Mouse (Mus musculus): ENCODE measurements around the gene Lyl1. TPM values are rescaled to one million over a fixed set of nuclear protein-coding genes. Genes with fewer than 3 reads are reported as not detected.

Lyl1 gene
- polyA plus RNA-seq, 1 experiment from 2014 or later: 5.1 TPM

- Histone ChIP-seq H3K4me3 (ENCODE audit: low read depth, low read length) (no peak overlapping the region), H3K4me1 (ENCODE audit: control insufficient read depth, insufficient read depth, low read length) (peaks cover 15% of the 10 kb centered on the region), H3K4me2 (no peak overlapping the region), H3K9ac (ENCODE audit: low read length) (peak overlapping the region; percentile 2; the same call in 1 of the 2 replicates), H3K36me3 (ENCODE audit: control insufficient read depth, insufficient read depth, low read length) (no peaks in the 10 kb centered on the region), H3K27me3 (ENCODE audit: control insufficient read depth, insufficient read depth, low read length) (peaks cover 46% of the 10 kb centered on the region), H3K27ac (ENCODE audit: low read depth, low read length) (no peak overlapping the region), H3K9me3 (ENCODE audit: control insufficient read depth, low read length) (no peaks in the 10 kb centered on the region)
- DNase-seq (ENCODE audit: low spot score, missing footprints): no peak
- ATAC-seq (ENCODE audit: low FRiP score): no peak
- 70% methylated on average over 6 of the region's 6 CpGs for WGBS
Measured at GRCm38 (mm10) chr8:84722530-84722849, 21.2 kb downstream of the Lyl1 start.

GRCm38 (mm10) chr8:84722850-84723570, 21.8 kb downstream of the Lyl1 start, which contains the start of gene G430095P16Rik:
G430095P16Rik (plus strand) TSS chr8:84723007.
- peaks cover 16% of the 10 kb centered on the region for H3K4me1 ChIP-seq (ENCODE audit: control insufficient read depth, insufficient read depth, low read length)
- 26% methylated on average over 10 of the region's 10 CpGs for WGBS
- ATAC-seq (ENCODE audit: low FRiP score) (peak; percentile 67), DNase-seq (ENCODE audit: low spot score, missing footprints) (no peak)
- H3K4me2 ChIP-seq: peak within 1 kb of the TSS; percentile 0
- peak within 1 kb of the TSS; percentile 2; the same call in 1 of the 2 replicates for H3K9ac ChIP-seq (ENCODE audit: low read length)
- no peak within 1 kb of the TSS for H3K4me3 ChIP-seq (ENCODE audit: low read depth, low read length)
- H3K36me3 ChIP-seq (ENCODE audit: control insufficient read depth, insufficient read depth, low read length): no peaks in the 10 kb centered on the region
- no peaks in the 10 kb centered on the region for H3K9me3 ChIP-seq (ENCODE audit: control insufficient read depth, low read length)
- peaks cover 42% of the 10 kb centered on the region for H3K27me3 ChIP-seq (ENCODE audit: control insufficient read depth, insufficient read depth, low read length)
- 0 out of 2 replicates have a peak within 1 kb of the TSS, but pooled peaks have one; percentile 15 for H3K27ac ChIP-seq (ENCODE audit: low read depth, low read length)

GRCm38 (mm10) chr8:84723571-84723900, 22.3 kb downstream of the Lyl1 start:
- Histone ChIP-seq H3K27ac (ENCODE audit: low read depth, low read length) (no peak overlapping the region), H3K4me2 (peak overlapping the region; percentile 0), H3K9ac (ENCODE audit: low read length) (no peak overlapping the region), H3K4me1 (ENCODE audit: control insufficient read depth, insufficient read depth, low read length) (peaks cover 18% of the 10 kb centered on the region), H3K27me3 (ENCODE audit: control insufficient read depth, insufficient read depth, low read length) (peaks cover 40% of the 10 kb centered on the region), H3K4me3 (ENCODE audit: low read depth, low read length) (no peak overlapping the region), H3K9me3 (ENCODE audit: control insufficient read depth, low read length) (no peaks in the 10 kb centered on the region), H3K36me3 (ENCODE audit: control insufficient read depth, insufficient read depth, low read length) (no peaks in the 10 kb centered on the region)
- ATAC-seq (ENCODE audit: low FRiP score) (no peak), DNase-seq (ENCODE audit: low spot score, missing footprints) (no peak)
- 19% methylated on average over 7 of the region's 7 CpGs for WGBS

GRCm38 (mm10) chr8:84724683-84725082, 23.4 kb downstream of the Lyl1 start:
- Histone ChIP-seq H3K9ac (ENCODE audit: low read length) (0 out of 2 replicates have a peak overlapping the region, but pooled peaks have one; percentile 37), H3K4me3 (ENCODE audit: low read depth, low read length) (no peak overlapping the region), H3K27me3 (ENCODE audit: control insufficient read depth, insufficient read depth, low read length) (peaks cover 35% of the 10 kb centered on the region), H3K36me3 (ENCODE audit: control insufficient read depth, insufficient read depth, low read length) (no peaks in the 10 kb centered on the region), H3K4me1 (ENCODE audit: control insufficient read depth, insufficient read depth, low read length) (peaks cover 18% of the 10 kb centered on the region), H3K9me3 (ENCODE audit: control insufficient read depth, low read length) (no peaks in the 10 kb centered on the region), H3K4me2 (no peak overlapping the region), H3K27ac (ENCODE audit: low read depth, low read length) (no peak overlapping the region)
- ATAC-seq (ENCODE audit: low FRiP score) (no peak), DNase-seq (ENCODE audit: low spot score, missing footprints) (no peak)
- WGBS: 54% methylated on average over 9 of the region's 9 CpGs

- Histone ChIP-seq H3K9me3 (ENCODE audit: control insufficient read depth, low read length) (no peaks in the 10 kb centered on the region), H3K9ac (ENCODE audit: low read length) (peak overlapping the region; percentile 3; the same call in 1 of the 2 replicates), H3K27me3 (ENCODE audit: control insufficient read depth, insufficient read depth, low read length) (peaks cover 31% of the 10 kb centered on the region), H3K27ac (ENCODE audit: low read depth, low read length) (no peak overlapping the region), H3K4me1 (ENCODE audit: control insufficient read depth, insufficient read depth, low read length) (peaks cover 23% of the 10 kb centered on the region), H3K4me3 (ENCODE audit: low read depth, low read length) (no peak overlapping the region), H3K36me3 (ENCODE audit: control insufficient read depth, insufficient read depth, low read length) (no peaks in the 10 kb centered on the region), H3K4me2 (no peak overlapping the region)
- DNase-seq (ENCODE audit: low spot score, missing footprints): no peak
- 61% methylated on average over 10 of the region's 10 CpGs for WGBS
- no peak for ATAC-seq (ENCODE audit: low FRiP score)
Measured at GRCm38 (mm10) chr8:84725246-84725940, 24.1 kb downstream of the Lyl1 start.

- Histone ChIP-seq H3K9me3 (ENCODE audit: control insufficient read depth, low read length) (no peaks in the 10 kb centered on the region), H3K27me3 (ENCODE audit: control insufficient read depth, insufficient read depth, low read length) (peaks cover 27% of the 10 kb centered on the region), H3K4me2 (no peak overlapping the region), H3K36me3 (ENCODE audit: control insufficient read depth, insufficient read depth, low read length) (no peaks in the 10 kb centered on the region), H3K4me3 (ENCODE audit: low read depth, low read length) (no peak overlapping the region), H3K9ac (ENCODE audit: low read length) (peak overlapping the region; percentile 3; the same call in 1 of the 2 replicates), H3K27ac (ENCODE audit: low read depth, low read length) (no peak overlapping the region), H3K4me1 (ENCODE audit: control insufficient read depth, insufficient read depth, low read length) (peaks cover 28% of the 10 kb centered on the region)
- no peak for DNase-seq (ENCODE audit: low spot score, missing footprints)
- WGBS: 16% methylated on average over 3 of the region's 3 CpGs
- no peak for ATAC-seq (ENCODE audit: low FRiP score)
Measured at GRCm38 (mm10) chr8:84725941-84726259, 24.6 kb downstream of the Lyl1 start.

- Histone ChIP-seq H3K36me3 (ENCODE audit: control insufficient read depth, insufficient read depth, low read length) (no peaks in the 10 kb centered on the region), H3K9ac (ENCODE audit: low read length) (no peak overlapping the region), H3K4me1 (ENCODE audit: control insufficient read depth, insufficient read depth, low read length) (peaks cover 30% of the 10 kb centered on the region), H3K27me3 (ENCODE audit: control insufficient read depth, insufficient read depth, low read length) (peaks cover 25% of the 10 kb centered on the region), H3K4me3 (ENCODE audit: low read depth, low read length) (no peak overlapping the region), H3K9me3 (ENCODE audit: control insufficient read depth, low read length) (no peaks in the 10 kb centered on the region), H3K4me2 (no peak overlapping the region), H3K27ac (ENCODE audit: low read depth, low read length) (no peak overlapping the region)
- ATAC-seq (ENCODE audit: low FRiP score) (no peak), DNase-seq (ENCODE audit: low spot score, missing footprints) (no peak)
- 68% methylated on average over 3 of the region's 3 CpGs for WGBS
Measured at GRCm38 (mm10) chr8:84728474-84728873, 27.2 kb downstream of the Lyl1 start.

- H3K27me3 ChIP-seq (ENCODE audit: control insufficient read depth, insufficient read depth, low read length): peaks cover 27% of the 10 kb centered on the region
Measured at GRCm38 (mm10) chr8:84729921-84730362, 28.7 kb downstream of the Lyl1 start.

More at GRCm38 (mm10) chr8:84729921-84730362, 28.7 kb downstream of the Lyl1 start:
- Histone ChIP-seq H3K36me3 (ENCODE audit: control insufficient read depth, insufficient read depth, low read length) (no peaks in the 10 kb centered on the region), H3K4me2 (no peak overlapping the region), H3K27ac (ENCODE audit: low read depth, low read length) (no peak overlapping the region; the same call in 1 of the 2 replicates), H3K4me3 (ENCODE audit: low read depth, low read length) (no peak overlapping the region), H3K4me1 (ENCODE audit: control insufficient read depth, insufficient read depth, low read length) (peaks cover 26% of the 10 kb centered on the region), H3K9me3 (ENCODE audit: control insufficient read depth, low read length) (no peaks in the 10 kb centered on the region), H3K9ac (ENCODE audit: low read length) (0 out of 2 replicates have a peak overlapping the region, but pooled peaks have one; percentile 27)
- no peak for ATAC-seq (ENCODE audit: low FRiP score)
- WGBS: 93% methylated on average over 16 of the region's 16 CpGs
- no peak for DNase-seq (ENCODE audit: low spot score, missing footprints)

All from midbrain, embryonic 11.5 days (tissue).